Mouse (Mus musculus): ENCODE measurements around the gene Adamtsl1. TPM values are rescaled to one million over a fixed set of nuclear protein-coding genes. Genes with fewer than 3 reads are reported as not detected.

The Adamtsl1 gene
- polyA plus RNA-seq, 1 experiment, result 1.1 TPM

DNA sequence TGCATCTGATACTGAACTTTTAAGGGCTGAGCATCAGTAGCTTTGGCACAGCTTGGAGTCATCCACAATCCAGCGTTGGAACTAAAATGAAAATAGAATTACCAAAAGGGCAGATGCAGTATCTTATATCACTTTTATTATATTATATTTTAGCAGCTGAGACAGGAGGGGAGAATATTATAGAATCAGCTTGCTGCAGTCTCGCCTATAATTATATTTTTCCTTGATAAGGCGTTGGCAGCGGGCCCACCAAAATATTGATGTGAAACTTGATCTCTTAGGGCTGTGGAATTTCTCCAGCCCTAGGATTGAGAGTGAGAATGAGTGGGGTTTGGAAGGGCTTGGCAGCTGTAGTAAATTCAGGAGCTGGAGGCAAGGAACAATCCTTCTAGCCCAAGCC is 387.3 kb downstream of the Adamtsl1 start:
- Histone ChIP-seq H3K36me3 (ENCODE audit: control insufficient read depth, insufficient read depth, low read length) (no peaks in the 10 kb centered on the region), H3K27me3 (ENCODE audit: control insufficient read depth, insufficient read depth, low read length) (no peaks in the 10 kb centered on the region), H3K4me1 (replicated peaks; ENCODE audit: control insufficient read depth, insufficient read depth, low read length) (no peaks in the 10 kb centered on the region), H3K4me3 (ENCODE audit: control insufficient read depth, insufficient read depth, low read length) (no peak overlapping the region), H3K27ac (ENCODE audit: control insufficient read depth, insufficient read depth, low read length) (no peak overlapping the region)
- no peak for TF ChIP-seq CTCF (IDR thresholded peaks at IDR 0.05; ENCODE audit: borderline replicate concordance, control insufficient read depth, extremely low read depth, insufficient read depth, low read length, poor library complexity)
- TF ChIP-seq POLR2A (IDR thresholded peaks at IDR 0.05; ENCODE audit: control insufficient read depth, extremely low read depth, insufficient read depth, low read length, poor library complexity), result no peak
- no peak for DNase-seq
- 91% methylated on average over 4 of the region's 4 CpGs for WGBS

DNA sequence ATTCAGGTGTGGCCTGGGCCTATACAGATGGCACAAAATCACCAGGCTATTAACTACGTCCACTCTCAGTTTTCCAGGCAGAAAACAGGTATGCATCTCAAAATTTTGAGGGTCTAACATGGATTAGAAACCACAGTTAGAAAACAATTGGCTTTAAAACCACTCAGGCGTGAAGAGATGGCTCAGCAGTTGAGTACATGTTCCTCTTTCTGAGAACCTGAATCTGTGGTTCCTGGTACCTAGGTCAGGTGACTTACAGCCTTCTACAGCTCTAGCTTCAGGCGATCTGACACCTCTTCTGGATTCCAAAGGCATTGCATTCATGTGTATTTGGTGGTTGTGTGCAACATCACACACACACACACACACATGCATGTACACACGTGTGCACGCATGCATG is 390.2 kb downstream of the Adamtsl1 start:
- DNase-seq, result no peak
- WGBS, result 67% methylated on average over 5 of the region's 5 CpGs
- H3K36me3 ChIP-seq (ENCODE audit: control insufficient read depth, insufficient read depth, low read length), result no peaks in the 10 kb centered on the region
- no peak overlapping the region for H3K27ac ChIP-seq (ENCODE audit: control insufficient read depth, insufficient read depth, low read length)
- no peaks in the 10 kb centered on the region for H3K4me1 ChIP-seq (replicated peaks; ENCODE audit: control insufficient read depth, insufficient read depth, low read length)
- no peaks in the 10 kb centered on the region for H3K27me3 ChIP-seq (ENCODE audit: control insufficient read depth, insufficient read depth, low read length)
- TF ChIP-seq POLR2A (IDR thresholded peaks at IDR 0.05; ENCODE audit: control insufficient read depth, extremely low read depth, insufficient read depth, low read length, poor library complexity), result no peak
- no peak for TF ChIP-seq CTCF (IDR thresholded peaks at IDR 0.05; ENCODE audit: borderline replicate concordance, control insufficient read depth, extremely low read depth, insufficient read depth, low read length, poor library complexity)
- no peak overlapping the region for H3K4me3 ChIP-seq (ENCODE audit: control insufficient read depth, insufficient read depth, low read length)

DNA sequence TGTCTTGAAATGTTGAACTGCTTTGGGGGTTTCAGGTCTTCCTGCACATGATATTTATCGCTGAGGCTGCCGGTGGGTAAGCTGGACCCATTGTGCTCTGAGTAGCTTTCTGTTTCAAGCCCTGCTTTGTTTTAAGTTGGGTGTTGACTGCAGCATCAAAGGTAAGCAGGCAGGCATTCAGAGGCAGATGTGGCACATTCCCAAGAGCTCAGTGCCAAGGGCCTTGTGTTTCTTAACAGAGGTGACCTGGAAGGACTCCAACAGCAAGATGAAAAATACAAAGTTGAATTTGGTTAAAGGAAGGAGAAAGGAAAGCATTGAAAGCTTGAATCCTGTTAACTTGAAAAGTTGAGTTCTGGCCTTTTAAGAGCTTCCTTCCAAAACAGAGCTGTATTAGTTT is 402.1 kb downstream of the Adamtsl1 start:
- 71% methylated on average over 2 of the region's 2 CpGs for WGBS
- Histone ChIP-seq H3K27me3 (ENCODE audit: control insufficient read depth, insufficient read depth, low read length) (no peaks in the 10 kb centered on the region), H3K4me3 (ENCODE audit: control insufficient read depth, insufficient read depth, low read length) (no peak overlapping the region), H3K4me1 (replicated peaks; ENCODE audit: control insufficient read depth, insufficient read depth, low read length) (no peaks in the 10 kb centered on the region), H3K36me3 (ENCODE audit: control insufficient read depth, insufficient read depth, low read length) (no peaks in the 10 kb centered on the region), H3K27ac (ENCODE audit: control insufficient read depth, insufficient read depth, low read length) (no peak overlapping the region)
- no peak for DNase-seq
- TF ChIP-seq POLR2A (IDR thresholded peaks at IDR 0.05; ENCODE audit: control insufficient read depth, extremely low read depth, insufficient read depth, low read length, poor library complexity) (no peak), CTCF (IDR thresholded peaks at IDR 0.05; ENCODE audit: borderline replicate concordance, control insufficient read depth, extremely low read depth, insufficient read depth, low read length, poor library complexity) (no peak)

DNA sequence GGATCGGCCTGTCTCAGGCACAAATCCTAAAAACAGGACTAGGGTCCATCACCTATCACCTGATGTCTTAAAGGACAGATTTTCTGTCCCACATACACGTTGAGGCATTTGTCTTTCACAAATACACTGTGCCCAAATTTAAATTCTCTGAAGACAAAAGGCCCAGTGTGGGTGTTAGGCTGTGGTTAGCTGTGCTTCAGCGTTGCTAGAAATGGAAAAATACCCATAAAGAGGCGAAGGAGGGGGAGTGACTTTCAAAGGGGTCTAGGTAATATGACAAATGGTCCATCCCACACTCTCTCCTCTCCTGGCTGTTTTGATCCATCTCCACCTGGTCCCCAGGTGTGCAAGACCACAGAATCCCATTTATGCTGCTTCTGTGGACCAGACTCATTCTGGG is 404.4 kb downstream of the Adamtsl1 start:
- 74% methylated on average over 4 of the region's 4 CpGs for WGBS
- Histone ChIP-seq H3K27ac (ENCODE audit: control insufficient read depth, insufficient read depth, low read length) (no peak overlapping the region), H3K4me1 (replicated peaks; ENCODE audit: control insufficient read depth, insufficient read depth, low read length) (no peaks in the 10 kb centered on the region), H3K36me3 (ENCODE audit: control insufficient read depth, insufficient read depth, low read length) (no peaks in the 10 kb centered on the region), H3K27me3 (ENCODE audit: control insufficient read depth, insufficient read depth, low read length) (no peaks in the 10 kb centered on the region), H3K4me3 (ENCODE audit: control insufficient read depth, insufficient read depth, low read length) (no peak overlapping the region)
- TF ChIP-seq CTCF (IDR thresholded peaks at IDR 0.05; ENCODE audit: borderline replicate concordance, control insufficient read depth, extremely low read depth, insufficient read depth, low read length, poor library complexity) (no peak), POLR2A (IDR thresholded peaks at IDR 0.05; ENCODE audit: control insufficient read depth, extremely low read depth, insufficient read depth, low read length, poor library complexity) (no peak)
- DNase-seq, result no peak

DNA sequence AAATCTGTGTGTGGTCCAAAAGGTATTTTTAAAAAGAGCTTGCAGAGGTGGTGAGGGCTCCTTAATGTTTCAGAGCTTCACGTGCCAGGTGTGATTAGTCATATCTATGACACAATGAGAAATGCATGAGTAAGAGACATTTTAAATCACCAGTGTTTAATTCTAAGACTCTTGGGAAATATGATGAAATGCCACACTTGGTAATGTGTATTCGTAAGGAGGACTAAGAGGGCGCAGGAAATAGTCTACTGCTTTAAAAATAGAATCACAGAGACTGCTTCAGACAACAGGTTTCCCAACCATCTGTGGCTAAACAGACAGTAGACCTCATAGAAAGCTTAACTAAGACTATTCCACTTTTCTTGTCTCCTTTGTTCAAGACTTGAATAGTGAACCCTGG is 406.5 kb downstream of the Adamtsl1 start:
- no peak for DNase-seq
- 65% methylated on average over 3 of the region's 3 CpGs for WGBS
- H3K27me3 ChIP-seq (ENCODE audit: control insufficient read depth, insufficient read depth, low read length), result no peaks in the 10 kb centered on the region

DNA sequence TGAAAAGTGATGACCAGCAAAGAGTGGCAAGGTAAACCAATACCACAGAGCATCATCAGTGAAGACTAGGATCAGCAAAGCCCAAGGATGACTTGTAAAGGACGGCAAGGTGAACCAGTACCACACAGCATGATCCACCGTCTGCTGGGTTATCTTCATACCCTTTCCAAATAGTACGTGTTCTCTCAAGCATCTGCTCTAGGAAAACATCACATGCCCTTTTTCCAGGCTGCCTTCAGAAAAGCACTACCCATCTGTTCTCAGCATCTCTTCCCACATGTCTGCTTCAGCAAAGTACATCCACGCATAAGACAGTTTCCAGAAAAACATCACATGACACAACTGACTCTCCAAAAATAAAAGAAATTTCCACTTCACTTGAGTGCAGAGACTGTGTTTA is 408.8 kb downstream of the Adamtsl1 start:
- Histone ChIP-seq H3K4me3 (ENCODE audit: control insufficient read depth, insufficient read depth, low read length) (no peak overlapping the region), H3K27ac (ENCODE audit: control insufficient read depth, insufficient read depth, low read length) (no peak overlapping the region), H3K36me3 (ENCODE audit: control insufficient read depth, insufficient read depth, low read length) (no peaks in the 10 kb centered on the region), H3K27me3 (ENCODE audit: control insufficient read depth, insufficient read depth, low read length) (no peaks in the 10 kb centered on the region), H3K4me1 (replicated peaks; ENCODE audit: control insufficient read depth, insufficient read depth, low read length) (no peaks in the 10 kb centered on the region)
- TF ChIP-seq POLR2A (IDR thresholded peaks at IDR 0.05; ENCODE audit: control insufficient read depth, extremely low read depth, insufficient read depth, low read length, poor library complexity) (no peak), CTCF (IDR thresholded peaks at IDR 0.05; ENCODE audit: borderline replicate concordance, control insufficient read depth, extremely low read depth, insufficient read depth, low read length, poor library complexity) (no peak)
- no peak for DNase-seq
- 95% methylated on average over 4 of the region's 4 CpGs for WGBS

More for the DNA sequence above, 406.5 kb downstream of the Adamtsl1 start:
- Histone ChIP-seq H3K36me3 (ENCODE audit: control insufficient read depth, insufficient read depth, low read length) (no peaks in the 10 kb centered on the region), H3K4me1 (replicated peaks; ENCODE audit: control insufficient read depth, insufficient read depth, low read length) (no peaks in the 10 kb centered on the region), H3K27ac (ENCODE audit: control insufficient read depth, insufficient read depth, low read length) (no peak overlapping the region), H3K4me3 (ENCODE audit: control insufficient read depth, insufficient read depth, low read length) (no peak overlapping the region)
- TF ChIP-seq CTCF (IDR thresholded peaks at IDR 0.05; ENCODE audit: borderline replicate concordance, control insufficient read depth, extremely low read depth, insufficient read depth, low read length, poor library complexity) (no peak), POLR2A (IDR thresholded peaks at IDR 0.05; ENCODE audit: control insufficient read depth, extremely low read depth, insufficient read depth, low read length, poor library complexity) (no peak)

DNA sequence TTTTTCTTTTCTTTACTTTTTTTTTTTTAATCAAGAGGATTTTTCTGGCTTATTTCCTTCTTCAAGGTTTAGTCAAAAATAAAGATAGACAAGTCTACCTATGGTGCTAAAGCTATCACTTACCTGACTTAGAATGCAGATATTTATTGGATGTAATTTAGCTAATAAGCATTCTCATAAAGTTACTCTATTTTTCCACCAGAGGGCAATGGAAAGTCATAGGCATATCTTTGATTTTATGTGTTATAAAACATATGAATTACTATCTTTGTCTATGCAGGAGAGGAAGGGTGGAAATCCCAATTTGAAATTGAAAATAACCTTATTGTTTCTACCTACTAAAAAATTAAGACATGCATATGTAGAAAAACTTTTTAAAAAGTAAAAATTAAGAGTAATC is 418.2 kb downstream of the Adamtsl1 start:
- H3K27ac ChIP-seq (ENCODE audit: control insufficient read depth, insufficient read depth, low read length), result no peak overlapping the region
- no peaks in the 10 kb centered on the region for H3K27me3 ChIP-seq (ENCODE audit: control insufficient read depth, insufficient read depth, low read length)
- no peaks in the 10 kb centered on the region for H3K4me1 ChIP-seq (replicated peaks; ENCODE audit: control insufficient read depth, insufficient read depth, low read length)
- DNase-seq, result no peak
- TF ChIP-seq CTCF (IDR thresholded peaks at IDR 0.05; ENCODE audit: borderline replicate concordance, control insufficient read depth, extremely low read depth, insufficient read depth, low read length, poor library complexity), result no peak
- no peak for TF ChIP-seq POLR2A (IDR thresholded peaks at IDR 0.05; ENCODE audit: control insufficient read depth, extremely low read depth, insufficient read depth, low read length, poor library complexity)
- H3K4me3 ChIP-seq (ENCODE audit: control insufficient read depth, insufficient read depth, low read length), result no peak overlapping the region
- H3K36me3 ChIP-seq (ENCODE audit: control insufficient read depth, insufficient read depth, low read length), result no peaks in the 10 kb centered on the region

Data from thymus, adult 2 months (tissue).